Mouse (Mus musculus): Measurements from ENCODE around the gene B3gnt9. TPM values are rescaled to one million over a fixed set of nuclear protein-coding genes. Genes with fewer than 3 reads are reported as not detected.

The B3gnt9 gene
- polyA plus RNA-seq, 1 experiment from 2014 or later = 3.6 TPM

DNA sequence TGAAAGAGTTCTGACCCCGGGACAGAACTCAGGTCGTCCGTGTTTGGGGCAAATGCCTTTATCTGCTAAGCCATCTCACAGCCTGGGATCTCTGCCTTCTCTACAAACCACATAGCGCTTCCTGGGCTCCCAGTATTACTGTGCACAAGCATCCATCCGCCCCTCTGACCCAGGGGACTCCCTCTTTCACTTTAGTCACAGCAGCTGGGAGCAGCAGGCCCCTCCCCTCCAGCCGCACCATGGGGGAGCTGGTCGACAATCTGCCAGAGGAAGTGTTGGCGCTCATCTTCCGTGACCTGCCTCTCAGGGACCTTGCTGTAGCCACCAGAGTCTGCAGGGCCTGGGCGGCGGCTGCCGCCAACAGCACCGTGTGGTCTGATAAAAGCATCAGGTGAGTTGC lies 11.8 kb upstream of the B3gnt9 start:
- H3K9ac ChIP-seq (ENCODE audit: low read length) = no peak overlapping the region
- H3K4me1 ChIP-seq (ENCODE audit: control insufficient read depth, insufficient read depth, low read length) = peaks cover 10% of the 10 kb centered on the region; the same call in 1 of the 2 replicates
- ATAC-seq (ENCODE audit: insufficient read depth, low FRiP score, low TSS enrichment) (no peak), DNase-seq (ENCODE audit: low spot score) (no peak)
- H3K4me2 ChIP-seq (ENCODE audit: low read depth) = no peak overlapping the region
- WGBS = 3% methylated on average over 13 of the region's 13 CpGs
- H3K9me3 ChIP-seq (ENCODE audit: control insufficient read depth, low read length) = no peaks in the 10 kb centered on the region; the same call in 1 of the 2 replicates
- no peaks in the 10 kb centered on the region for H3K36me3 ChIP-seq (ENCODE audit: control insufficient read depth, insufficient read depth, low read length)
- H3K27me3 ChIP-seq (ENCODE audit: control insufficient read depth, insufficient read depth, low read length) = peaks cover 87% of the 10 kb centered on the region
- no peak overlapping the region for H3K4me3 ChIP-seq (ENCODE audit: low read depth, low read length)
- no peak overlapping the region for H3K27ac ChIP-seq (ENCODE audit: low read depth, low read length)

DNA sequence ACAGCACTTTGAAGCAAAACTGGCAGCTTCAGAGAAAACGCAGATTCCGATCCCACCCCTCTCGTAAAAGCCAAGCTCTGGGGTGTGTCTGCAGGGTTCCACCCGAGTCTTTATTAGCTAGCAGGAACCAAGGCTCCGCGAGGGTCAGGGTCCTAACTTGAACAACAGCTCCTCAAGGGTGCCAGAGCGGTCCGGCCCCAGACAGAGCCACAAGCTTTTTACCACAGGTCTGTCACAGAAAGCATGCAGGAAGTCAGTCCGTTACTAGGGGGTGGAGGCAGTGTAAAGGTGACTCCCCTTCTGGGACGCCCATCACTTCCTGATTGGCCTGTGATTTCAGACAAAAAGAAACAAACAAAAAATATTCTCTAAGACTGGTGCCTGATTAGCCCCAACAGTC lies 10.2 kb upstream of the B3gnt9 start:
- no peak for DNase-seq (ENCODE audit: low spot score)
- peaks cover 9% of the 10 kb centered on the region; the same call in 1 of the 2 replicates for H3K4me1 ChIP-seq (ENCODE audit: control insufficient read depth, insufficient read depth, low read length)
- no peak overlapping the region for H3K9ac ChIP-seq (ENCODE audit: low read length)
- H3K9me3 ChIP-seq (ENCODE audit: control insufficient read depth, low read length) = no peaks in the 10 kb centered on the region; the same call in 1 of the 2 replicates
- no peak for ATAC-seq (ENCODE audit: insufficient read depth, low FRiP score, low TSS enrichment)
- H3K4me3 ChIP-seq (ENCODE audit: low read depth, low read length) = peak overlapping the region; percentile 59; the same call in 1 of the 2 replicates
- no peaks in the 10 kb centered on the region for H3K36me3 ChIP-seq (ENCODE audit: control insufficient read depth, insufficient read depth, low read length)
- peak overlapping the region; percentile 83 for H3K4me2 ChIP-seq (ENCODE audit: low read depth)
- H3K27ac ChIP-seq (ENCODE audit: low read depth, low read length) = no peak overlapping the region
- 12% methylated on average over 10 of the region's 10 CpGs for WGBS
- peaks cover 83% of the 10 kb centered on the region for H3K27me3 ChIP-seq (ENCODE audit: control insufficient read depth, insufficient read depth, low read length)

- Histone ChIP-seq H3K4me2 (ENCODE audit: low read depth) (peak within 1 kb of the TSS; percentile 83), H3K36me3 (ENCODE audit: control insufficient read depth, insufficient read depth, low read length) (no peaks in the 10 kb centered on the region), H3K27me3 (ENCODE audit: control insufficient read depth, insufficient read depth, low read length) (peaks cover 81% of the 10 kb centered on the region), H3K9ac (ENCODE audit: low read length) (peak within 1 kb of the TSS; percentile 52), H3K9me3 (ENCODE audit: control insufficient read depth, low read length) (no peaks in the 10 kb centered on the region; the same call in 1 of the 2 replicates), H3K27ac (ENCODE audit: low read depth, low read length) (no peak within 1 kb of the TSS), H3K4me3 (ENCODE audit: low read depth, low read length) (peak within 1 kb of the TSS; percentile 59), H3K4me1 (ENCODE audit: control insufficient read depth, insufficient read depth, low read length) (peaks cover 6% of the 10 kb centered on the region)
- peak; percentile 46 for ATAC-seq (ENCODE audit: insufficient read depth, low FRiP score, low TSS enrichment)
- DNase-seq (ENCODE audit: low spot score) = peak; percentile 75
- 1% methylated on average over 54 of the region's 54 CpGs for WGBS
Measured at GRCm38 (mm10) chr8:105264024-105264982, 9.3 kb upstream of the B3gnt9 start, which contains the start of the genes Tradd and Fbxl8. Gene Tradd, minus strand, starts transcription at chr8:105264609. Gene Fbxl8, plus strand, starts transcription at chr8:105264648.

DNA sequence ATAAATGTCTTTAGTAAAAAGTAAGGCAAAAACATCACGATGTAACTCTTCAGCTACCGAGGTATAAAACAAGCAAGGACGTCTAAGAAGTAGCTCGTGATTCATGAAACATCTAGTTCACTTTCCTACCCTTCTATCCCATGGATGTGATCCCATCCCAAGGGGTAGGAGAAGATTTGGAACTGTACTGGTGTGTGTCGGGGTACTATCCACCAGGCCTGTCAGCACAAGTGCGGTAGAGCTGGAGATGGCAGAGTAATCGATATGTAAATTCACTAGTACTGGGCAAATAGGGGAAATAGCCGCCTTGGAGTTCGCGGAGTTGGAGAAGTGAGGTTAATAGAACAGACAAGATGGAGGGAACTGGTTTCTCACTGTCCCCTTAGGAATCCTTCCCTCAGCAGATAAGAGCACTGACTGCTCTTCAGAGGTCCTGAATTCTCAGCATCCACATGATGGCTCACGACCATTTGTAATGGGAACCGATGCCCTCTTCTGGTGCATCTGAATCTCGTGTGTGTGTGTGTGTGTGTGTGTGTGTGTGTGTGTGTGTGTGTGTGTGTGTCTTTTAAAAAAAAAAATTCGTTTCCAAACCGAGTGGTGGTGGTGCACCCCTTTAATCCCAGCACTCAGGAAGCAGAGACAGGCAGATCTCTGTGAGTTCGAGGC lies 8.4 kb upstream of the B3gnt9 start:
- no peaks in the 10 kb centered on the region for H3K36me3 ChIP-seq (ENCODE audit: control insufficient read depth, insufficient read depth, low read length)

GRCm38 (mm10) chr8:105261326-105261980 lies 6.5 kb upstream of the B3gnt9 start:
- Histone ChIP-seq H3K4me3 (ENCODE audit: low read depth, low read length) (no peak overlapping the region), H3K9ac (ENCODE audit: low read length) (no peak overlapping the region), H3K27me3 (ENCODE audit: control insufficient read depth, insufficient read depth, low read length) (peaks cover 73% of the 10 kb centered on the region), H3K9me3 (ENCODE audit: control insufficient read depth, low read length) (no peaks in the 10 kb centered on the region; the same call in 1 of the 2 replicates), H3K36me3 (ENCODE audit: control insufficient read depth, insufficient read depth, low read length) (no peaks in the 10 kb centered on the region), H3K4me2 (ENCODE audit: low read depth) (no peak overlapping the region), H3K27ac (ENCODE audit: low read depth, low read length) (no peak overlapping the region), H3K4me1 (ENCODE audit: control insufficient read depth, insufficient read depth, low read length) (peaks cover 8% of the 10 kb centered on the region)
- DNase-seq (ENCODE audit: low spot score) (no peak), ATAC-seq (ENCODE audit: insufficient read depth, low FRiP score, low TSS enrichment) (no peak)
- 83% methylated on average over 12 of the region's 12 CpGs for WGBS

More for the DNA sequence above, 8.4 kb upstream of the B3gnt9 start:
- DNase-seq (ENCODE audit: low spot score) = no peak
- peaks cover 81% of the 10 kb centered on the region for H3K27me3 ChIP-seq (ENCODE audit: control insufficient read depth, insufficient read depth, low read length)
- no peak for ATAC-seq (ENCODE audit: insufficient read depth, low FRiP score, low TSS enrichment)
- 40% methylated on average over 16 of the region's 16 CpGs for WGBS
- H3K4me3 ChIP-seq (ENCODE audit: low read depth, low read length) = no peak overlapping the region
- no peak overlapping the region for H3K27ac ChIP-seq (ENCODE audit: low read depth, low read length)
- no peak overlapping the region for H3K9ac ChIP-seq (ENCODE audit: low read length)
- no peak overlapping the region for H3K4me2 ChIP-seq (ENCODE audit: low read depth)
- no peaks in the 10 kb centered on the region; the same call in 1 of the 2 replicates for H3K9me3 ChIP-seq (ENCODE audit: control insufficient read depth, low read length)
- H3K4me1 ChIP-seq (ENCODE audit: control insufficient read depth, insufficient read depth, low read length) = peaks cover 12% of the 10 kb centered on the region

DNA sequence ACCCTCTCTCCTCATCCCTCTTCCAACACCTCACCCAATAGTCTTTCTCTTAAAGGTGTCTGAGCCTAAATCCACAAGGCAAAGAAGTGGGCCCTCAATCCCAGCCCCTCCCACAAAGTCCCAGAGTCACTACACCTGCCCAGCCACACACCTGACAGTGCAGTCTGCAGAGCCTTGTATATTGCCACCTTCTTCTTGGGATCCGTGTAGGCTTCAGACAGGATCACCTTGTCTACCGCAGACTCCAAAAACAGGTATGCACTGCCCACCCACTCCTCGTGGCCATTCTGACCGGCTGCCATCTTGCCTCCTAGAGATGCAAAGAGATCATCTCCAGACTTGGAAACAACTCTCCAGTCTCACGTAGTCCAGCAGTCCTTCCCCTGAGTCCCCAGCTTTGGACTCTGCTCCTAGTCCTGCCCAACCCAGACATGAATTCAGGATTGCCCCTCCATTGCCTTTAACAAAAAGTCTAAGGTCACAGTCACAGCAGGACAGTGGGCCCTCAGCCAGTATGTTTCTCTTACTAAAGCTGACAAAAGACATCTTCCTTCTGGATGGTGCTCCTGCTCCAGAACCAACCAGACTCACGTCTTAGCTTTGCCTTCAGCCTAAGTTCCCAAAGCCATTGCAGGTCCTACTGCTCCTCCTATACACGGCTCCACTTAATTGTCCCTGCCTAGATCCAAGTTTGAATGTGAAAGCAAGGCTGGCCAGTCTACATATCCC lies 5.6 kb upstream of the B3gnt9 start:
- Histone ChIP-seq H3K4me2 (ENCODE audit: low read depth) (no peak overlapping the region), H3K27ac (ENCODE audit: low read depth, low read length) (no peak overlapping the region), H3K27me3 (ENCODE audit: control insufficient read depth, insufficient read depth, low read length) (peaks cover 70% of the 10 kb centered on the region), H3K9ac (ENCODE audit: low read length) (no peak overlapping the region), H3K4me1 (ENCODE audit: control insufficient read depth, insufficient read depth, low read length) (peaks cover 8% of the 10 kb centered on the region), H3K36me3 (ENCODE audit: control insufficient read depth, insufficient read depth, low read length) (no peaks in the 10 kb centered on the region), H3K9me3 (ENCODE audit: control insufficient read depth, low read length) (no peaks in the 10 kb centered on the region), H3K4me3 (ENCODE audit: low read depth, low read length) (no peak overlapping the region)
- DNase-seq (ENCODE audit: low spot score) (no peak), ATAC-seq (ENCODE audit: insufficient read depth, low FRiP score, low TSS enrichment) (no peak; the same call in 1 of the 2 replicates)
- WGBS = 54% methylated on average over 7 of the region's 7 CpGs

DNA sequence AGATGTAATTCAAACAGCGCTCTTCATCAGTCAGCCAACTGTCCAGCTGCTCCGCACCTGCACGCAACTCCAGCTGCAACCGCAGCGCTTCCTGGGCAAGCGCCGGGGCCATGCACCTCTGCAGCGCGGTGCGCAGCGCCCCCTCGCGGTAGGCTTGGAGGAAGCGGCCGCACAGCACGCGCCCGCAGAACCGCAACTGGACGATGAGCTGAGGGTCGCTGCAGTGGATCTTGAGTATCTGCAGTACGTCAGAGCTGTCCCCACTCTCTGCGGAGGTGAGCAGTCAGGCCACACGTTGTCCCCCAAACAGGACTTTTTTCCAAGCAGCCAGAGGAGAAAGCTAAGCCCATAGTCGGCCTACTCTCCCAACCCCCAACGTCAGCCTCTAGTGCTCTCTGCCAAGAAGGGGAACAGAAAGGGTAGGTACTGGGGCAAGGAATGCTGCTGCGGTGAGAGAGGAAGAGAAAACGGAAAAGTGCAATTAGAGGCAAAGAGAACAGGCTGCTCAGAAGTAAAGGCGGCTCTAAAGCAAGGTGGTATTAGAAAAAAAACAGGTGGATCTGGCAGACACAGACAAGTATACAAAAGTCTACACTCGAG lies 4.9 kb upstream of the B3gnt9 start:
- peak overlapping the region; percentile 33 for H3K4me3 ChIP-seq (ENCODE audit: low read depth, low read length)
- peaks cover 69% of the 10 kb centered on the region for H3K27me3 ChIP-seq (ENCODE audit: control insufficient read depth, insufficient read depth, low read length)
- peak; percentile 88 for DNase-seq (ENCODE audit: low spot score)
- WGBS = 4% methylated on average over 30 of the region's 30 CpGs
- H3K9me3 ChIP-seq (ENCODE audit: control insufficient read depth, low read length) = no peaks in the 10 kb centered on the region
- H3K36me3 ChIP-seq (ENCODE audit: control insufficient read depth, insufficient read depth, low read length) = no peaks in the 10 kb centered on the region
- 0 out of 2 replicates have a peak overlapping the region, but pooled peaks have one; percentile 28 for H3K9ac ChIP-seq (ENCODE audit: low read length)
- peaks cover 10% of the 10 kb centered on the region for H3K4me1 ChIP-seq (ENCODE audit: control insufficient read depth, insufficient read depth, low read length)
- H3K4me2 ChIP-seq (ENCODE audit: low read depth) = peak overlapping the region; percentile 65
- ATAC-seq (ENCODE audit: insufficient read depth, low FRiP score, low TSS enrichment) = peak; percentile 64
- no peak overlapping the region for H3K27ac ChIP-seq (ENCODE audit: low read depth, low read length)
